Mouse (Mus musculus) midbrain, embryonic 15.5 days (tissue): ENCODE data around the gene Slc2a10. TPM values are rescaled to one million over a fixed set of nuclear protein-coding genes. Genes with fewer than 3 reads are reported as not detected.
"Not testable (repeated sequence)": the region's sequence is repeated elsewhere in the genome, so short reads cannot be mapped to it uniquely, and the experiment has no call there.

Source experiments
- ATAC-seq: fragments of 200-750 bp; cut with Nextera tagmentation; replicated peaks from 2 replicates; pipeline ENCODE4 v1.8.0; 2017; ENCODE audit warnings: moderate TSS enrichment
- H3K27ac ChIP-seq: fragments of 300-500 bp; sonication (generic); 2 replicates; pipeline ENCODE4 v1.5.1; 2015; ENCODE audit warnings: mild to moderate bottlenecking, inconsistent platforms
- H3K27me3 ChIP-seq: fragments of 300-500 bp; sonication (generic); replicated peaks from 2 replicates; pipeline ENCODE4 v1.6.1; 2015; ENCODE audit warnings: inconsistent platforms
- H3K36me3 ChIP-seq: fragments of 300-500 bp; sonication (generic); replicated peaks from 2 replicates; pipeline ENCODE4 v1.6.1; 2015; ENCODE audit warnings: inconsistent platforms
- H3K4me1 ChIP-seq: fragments of 300-500 bp; sonication (generic); 2 replicates; pipeline ENCODE4 v1.6.1; 2015; ENCODE audit warnings: inconsistent platforms
- H3K4me2 ChIP-seq: fragments of 300-500 bp; sonication (generic); 2 replicates; pipeline ENCODE4 v1.6.1; 2015; ENCODE audit warnings: inconsistent platforms, mild to moderate bottlenecking, moderate library complexity
- H3K4me3 ChIP-seq: fragments of 300-500 bp; sonication (generic); 2 replicates; pipeline ENCODE4 v1.5.1; 2015; ENCODE audit warnings: mild to moderate bottlenecking, inconsistent platforms
- H3K9ac ChIP-seq: fragments of 300-500 bp; sonication (generic); 2 replicates; pipeline ENCODE4 v1.6.1; 2015; ENCODE audit warnings: mild to moderate bottlenecking, inconsistent platforms
- H3K9me3 ChIP-seq: fragments of 300-500 bp; sonication (generic); 2 replicates; pipeline ENCODE4 v1.6.1; 2016; ENCODE audit warnings: inconsistent platforms
- WGBS: fragments of 180-500 bp; shearing (Covaris S2); methylation state at CpG from one replicate; pipeline ENCODE4 v1.1.7; 2015; ENCODE audit warnings: mixed read lengths; 5-methylcytosine and 5-hydroxymethylcytosine counted together
- polyA plus RNA-seq: library from polyadenylated mRNA; unstranded; fragments of >200 nt; fragmentation: Nextera tagmentation; extraction: Ambion mirVana; gene quantifications from 2 replicates; pipeline ENCODE4 v1.2.1, GENCODE M21; 2015

The Slc2a10 gene
- polyA plus RNA-seq, 1 experiment from 2014 or later = 1.6 TPM

DNA sequence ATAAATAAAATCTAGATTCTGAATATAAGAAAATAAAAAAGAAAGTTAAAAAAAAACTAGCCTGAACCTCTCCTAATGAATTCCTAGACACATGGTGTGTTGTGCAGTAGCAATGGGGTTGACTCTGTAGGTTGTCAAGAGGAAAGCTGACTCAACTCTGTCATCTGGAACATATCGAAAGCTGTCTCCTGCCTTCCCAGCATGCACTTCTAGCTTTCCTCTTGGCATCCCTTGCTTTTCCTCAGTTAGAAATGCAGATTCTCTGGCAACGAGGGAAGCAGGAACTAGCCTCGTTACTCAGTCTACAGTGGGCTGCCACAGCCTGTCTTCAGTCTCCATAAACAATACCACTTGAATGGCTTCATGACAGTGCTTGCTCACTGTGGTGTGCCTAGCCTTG is 17.8 kb upstream of the Slc2a10 start:
- no peak overlapping the region for H3K9ac ChIP-seq
- no peak overlapping the region for H3K27ac ChIP-seq
- no peaks in the 10 kb centered on the region for H3K27me3 ChIP-seq
- no peaks in the 10 kb centered on the region for H3K9me3 ChIP-seq
- no peak overlapping the region for H3K4me3 ChIP-seq
- peaks cover 9% of the 10 kb centered on the region for H3K4me1 ChIP-seq
- 69% methylated on average over 3 of the region's 3 CpGs for WGBS
- H3K36me3 ChIP-seq = peaks cover 18% of the 10 kb centered on the region; the same call in 1 of the 2 replicates
- no peak for ATAC-seq
- H3K4me2 ChIP-seq = no peak overlapping the region

DNA sequence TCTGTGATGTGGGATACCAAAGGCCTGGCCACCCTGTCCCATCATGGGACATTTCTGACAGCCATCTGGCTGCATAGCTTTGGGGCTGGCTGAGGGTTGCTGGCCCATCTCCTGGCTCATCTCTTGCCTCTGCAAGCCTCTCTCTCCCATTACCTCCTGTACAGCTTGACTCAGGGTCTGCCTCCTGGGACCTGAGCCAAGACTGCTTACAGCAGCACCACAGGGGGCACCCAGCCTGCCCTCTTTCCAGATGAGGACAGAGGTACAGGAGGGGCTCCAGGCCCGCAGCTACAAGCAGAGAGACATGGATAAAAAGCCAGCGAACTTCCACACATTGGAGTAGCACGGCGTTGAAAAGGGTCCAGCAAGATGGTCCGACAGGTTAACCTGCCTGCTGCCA is 17.2 kb upstream of the Slc2a10 start:
- H3K36me3 ChIP-seq = peaks cover 18% of the 10 kb centered on the region; the same call in 1 of the 2 replicates
- 72% methylated on average over 5 of the region's 5 CpGs for WGBS
- no peaks in the 10 kb centered on the region for H3K27me3 ChIP-seq
- H3K27ac ChIP-seq = no peak overlapping the region
- no peak overlapping the region for H3K9ac ChIP-seq
- H3K9me3 ChIP-seq = no peaks in the 10 kb centered on the region
- no peak overlapping the region for H3K4me3 ChIP-seq
- ATAC-seq = no peak
- peaks cover 9% of the 10 kb centered on the region for H3K4me1 ChIP-seq
- no peak overlapping the region for H3K4me2 ChIP-seq

DNA sequence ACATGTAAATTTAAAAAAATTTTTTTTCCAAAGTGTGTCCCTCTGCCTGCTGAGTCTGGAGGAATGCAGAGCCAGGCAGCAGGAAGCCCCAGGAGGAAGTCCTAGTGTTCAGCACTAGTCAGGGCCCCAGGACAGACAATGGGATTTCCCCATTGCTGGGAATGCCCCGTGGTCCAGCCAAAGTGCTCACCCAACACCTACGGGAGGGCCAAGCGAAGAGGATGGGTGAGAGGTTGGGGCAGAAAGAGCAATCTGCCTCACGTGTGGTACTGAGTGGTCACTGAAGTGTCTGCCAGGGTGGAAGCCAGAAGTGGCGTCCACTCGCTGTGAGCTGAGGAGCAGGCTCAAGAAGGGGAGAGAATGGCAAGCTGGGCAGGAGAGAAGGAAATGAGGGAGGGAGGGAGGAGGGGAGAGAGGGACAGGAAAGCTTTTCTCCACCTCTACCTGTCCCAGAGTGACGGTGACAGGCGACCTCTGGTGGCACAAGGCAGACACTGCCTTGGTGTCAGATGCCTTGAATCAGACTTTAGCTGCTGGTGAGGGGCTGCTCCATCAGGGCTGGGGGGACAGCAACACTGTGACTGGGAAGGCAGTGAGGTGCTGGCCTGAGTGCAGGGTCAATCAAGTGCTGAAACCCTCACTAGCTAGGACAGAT is 16.6 kb upstream of the Slc2a10 start:
- ATAC-seq = peak; percentile 62
- 27% methylated on average over 8 of the region's 8 CpGs for WGBS
- Histone ChIP-seq H3K9me3 (no peaks in the 10 kb centered on the region), H3K4me1 (peaks cover 12% of the 10 kb centered on the region), H3K27ac (no peak overlapping the region), H3K4me2 (no peak overlapping the region), H3K36me3 (peaks cover 18% of the 10 kb centered on the region; the same call in 1 of the 2 replicates), H3K27me3 (no peaks in the 10 kb centered on the region), H3K9ac (no peak overlapping the region), H3K4me3 (no peak overlapping the region)

DNA sequence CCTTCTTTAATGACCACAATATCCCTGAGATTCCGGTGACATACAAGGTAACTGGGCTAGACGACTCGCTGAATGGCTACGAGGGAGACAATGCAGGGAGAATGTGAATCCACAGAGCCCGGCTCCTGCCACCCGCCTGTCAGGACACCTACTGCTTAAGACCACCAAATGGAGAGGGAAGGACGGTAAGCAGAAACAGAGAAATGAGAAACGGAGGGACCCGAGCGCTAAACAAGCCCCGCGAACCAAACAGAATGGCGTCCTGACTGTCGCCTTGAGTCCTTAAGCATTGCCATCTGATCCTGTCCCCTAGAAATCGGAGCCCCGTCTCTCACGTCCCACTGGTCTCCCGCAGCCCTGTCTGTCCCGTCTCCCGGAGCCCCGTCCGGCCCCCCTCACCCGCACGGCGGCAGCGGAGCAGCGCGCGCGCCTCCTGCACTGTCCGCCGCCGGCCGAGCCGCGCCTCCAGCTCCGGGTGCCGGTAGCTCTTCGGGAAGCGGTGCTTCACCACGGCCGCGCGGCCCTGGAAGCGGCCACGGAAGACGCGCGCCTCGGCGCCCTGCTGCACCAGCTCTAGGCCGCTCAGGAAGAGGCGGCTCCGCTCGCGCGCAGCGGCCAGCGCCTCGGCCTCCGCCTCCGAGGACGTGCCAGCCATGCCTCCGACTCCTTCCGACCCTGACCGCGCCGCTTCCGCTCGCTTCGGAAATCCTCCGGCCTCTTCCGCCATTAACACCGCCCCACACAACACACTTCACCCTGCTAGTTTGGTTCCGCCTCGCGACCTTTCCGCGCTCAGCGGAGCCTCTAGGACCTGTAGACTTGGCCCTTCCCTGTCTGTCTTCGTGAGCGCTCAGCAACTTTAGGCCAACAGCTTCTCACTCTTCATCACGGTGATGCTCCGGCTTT is 10.7 kb upstream of the Slc2a10 start, which contains the start of gene Trp53rka:
Gene Trp53rka, minus strand, starts transcription at position 677 of the 906 bp plus-strand sequence.
- peaks cover 18% of the 10 kb centered on the region; the same call in 1 of the 2 replicates for H3K36me3 ChIP-seq
- H3K4me1 ChIP-seq = peaks cover 20% of the 10 kb centered on the region
- H3K9ac ChIP-seq = peak within 1 kb of the TSS; percentile 83
- H3K9me3 ChIP-seq = no peaks in the 10 kb centered on the region
- H3K27ac ChIP-seq = peak within 1 kb of the TSS; percentile 88
- no peaks in the 10 kb centered on the region for H3K27me3 ChIP-seq
- ATAC-seq = peak; percentile 90
- H3K4me3 ChIP-seq = peak within 1 kb of the TSS; percentile 84
- WGBS = under 1% methylated on average over 76 of the region's 84 CpGs
- peak within 1 kb of the TSS; percentile 68 for H3K4me2 ChIP-seq

DNA sequence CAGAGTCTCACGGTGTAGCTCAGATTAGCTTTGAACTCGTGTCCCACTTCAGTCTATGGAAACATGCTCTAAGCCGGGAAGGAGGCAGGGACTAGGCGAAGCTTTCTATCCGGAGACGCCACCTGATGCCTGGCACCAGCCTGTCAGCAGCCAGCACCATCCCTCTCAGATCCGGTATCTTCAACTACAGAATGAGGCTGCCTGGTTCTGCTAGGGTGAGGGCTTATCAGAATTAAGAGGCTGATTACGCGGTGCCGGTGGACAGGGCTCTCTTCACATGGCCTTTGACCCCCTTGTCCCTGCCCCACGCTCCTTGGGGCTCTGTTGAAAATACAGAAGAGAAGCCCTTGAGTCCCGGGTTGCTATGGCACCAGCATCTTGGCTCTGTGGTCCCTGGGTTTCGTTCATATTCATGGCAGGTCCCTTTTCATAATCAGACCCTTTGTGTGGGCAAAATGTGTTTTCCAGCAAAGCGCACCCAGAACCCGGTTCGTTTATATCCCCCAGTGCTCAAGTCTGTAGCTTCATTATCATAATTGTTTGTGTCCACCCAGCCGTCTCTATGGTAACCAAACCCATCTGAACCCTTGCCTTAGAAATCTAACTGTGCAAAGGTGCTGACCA is 9.9 kb upstream of the Slc2a10 start:
- H3K9me3 ChIP-seq = no peaks in the 10 kb centered on the region
- WGBS = 4% methylated on average over 17 of the region's 17 CpGs
- H3K9ac ChIP-seq = peak overlapping the region; percentile 83
- ATAC-seq = peak; percentile 59
- peaks cover 18% of the 10 kb centered on the region; the same call in 1 of the 2 replicates for H3K36me3 ChIP-seq
- H3K4me1 ChIP-seq = peaks cover 20% of the 10 kb centered on the region
- H3K27me3 ChIP-seq = no peaks in the 10 kb centered on the region
- H3K4me3 ChIP-seq = peak overlapping the region; percentile 84
- peak overlapping the region; percentile 88 for H3K27ac ChIP-seq
- H3K4me2 ChIP-seq = peak overlapping the region; percentile 68

DNA sequence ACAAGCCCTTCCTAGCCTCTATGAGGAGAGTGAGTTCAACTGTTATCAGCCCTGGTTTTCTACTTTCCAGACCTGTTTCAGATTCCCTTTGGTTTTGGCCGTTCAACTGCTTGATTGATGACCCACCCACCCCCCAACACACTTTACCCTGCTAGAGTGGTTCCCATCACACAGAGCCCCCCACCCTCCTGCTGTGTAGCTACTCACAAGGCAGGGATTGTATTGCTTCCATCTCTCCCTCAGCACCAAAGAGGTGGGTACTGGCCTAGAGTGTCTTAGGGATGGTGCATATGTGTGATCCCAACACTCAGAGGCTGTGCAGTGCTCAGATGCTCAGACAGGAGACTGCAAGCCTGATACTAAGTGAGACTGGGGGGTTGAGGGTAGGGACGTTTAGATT is 9.1 kb upstream of the Slc2a10 start:
- peak overlapping the region; percentile 88 for H3K27ac ChIP-seq
- H3K36me3 ChIP-seq = peaks cover 10% of the 10 kb centered on the region; the same call in 1 of the 2 replicates
- H3K4me2 ChIP-seq = peak overlapping the region; percentile 68; the same call in 1 of the 2 replicates
- no peak overlapping the region for H3K4me3 ChIP-seq
- no peak overlapping the region for H3K9ac ChIP-seq
- ATAC-seq = no peak
- H3K27me3 ChIP-seq = no peaks in the 10 kb centered on the region
- no peaks in the 10 kb centered on the region for H3K9me3 ChIP-seq
- 42% methylated on average over 2 of the region's 2 CpGs for WGBS
- H3K4me1 ChIP-seq = peaks cover 20% of the 10 kb centered on the region

DNA sequence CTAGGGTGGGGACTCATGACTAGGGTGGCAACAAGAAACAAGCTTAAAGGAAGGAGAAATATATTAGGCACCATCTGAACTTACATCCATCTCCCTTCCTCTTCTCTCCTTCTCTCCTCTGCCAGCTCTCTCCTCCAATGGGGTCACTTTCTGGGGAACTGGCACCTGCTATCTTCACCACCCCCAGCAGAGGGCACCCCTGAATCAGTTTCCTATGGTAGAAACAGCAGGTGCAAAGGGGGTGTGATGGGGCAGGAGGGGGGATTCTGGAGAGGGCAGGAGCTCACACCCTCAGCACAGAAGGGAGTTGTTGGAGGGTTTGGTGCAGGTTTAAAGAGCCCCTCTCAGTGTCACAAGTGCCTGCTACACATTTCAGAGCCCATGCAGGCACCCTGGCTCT is 7.3 kb upstream of the Slc2a10 start:
- no peaks in the 10 kb centered on the region for H3K9me3 ChIP-seq
- no peak overlapping the region for H3K9ac ChIP-seq
- no peaks in the 10 kb centered on the region for H3K27me3 ChIP-seq
- peaks cover 20% of the 10 kb centered on the region for H3K4me1 ChIP-seq
- no peak overlapping the region for H3K27ac ChIP-seq
- ATAC-seq = no peak
- H3K36me3 ChIP-seq = no peaks in the 10 kb centered on the region
- no peak overlapping the region for H3K4me3 ChIP-seq
- no peak overlapping the region for H3K4me2 ChIP-seq

DNA sequence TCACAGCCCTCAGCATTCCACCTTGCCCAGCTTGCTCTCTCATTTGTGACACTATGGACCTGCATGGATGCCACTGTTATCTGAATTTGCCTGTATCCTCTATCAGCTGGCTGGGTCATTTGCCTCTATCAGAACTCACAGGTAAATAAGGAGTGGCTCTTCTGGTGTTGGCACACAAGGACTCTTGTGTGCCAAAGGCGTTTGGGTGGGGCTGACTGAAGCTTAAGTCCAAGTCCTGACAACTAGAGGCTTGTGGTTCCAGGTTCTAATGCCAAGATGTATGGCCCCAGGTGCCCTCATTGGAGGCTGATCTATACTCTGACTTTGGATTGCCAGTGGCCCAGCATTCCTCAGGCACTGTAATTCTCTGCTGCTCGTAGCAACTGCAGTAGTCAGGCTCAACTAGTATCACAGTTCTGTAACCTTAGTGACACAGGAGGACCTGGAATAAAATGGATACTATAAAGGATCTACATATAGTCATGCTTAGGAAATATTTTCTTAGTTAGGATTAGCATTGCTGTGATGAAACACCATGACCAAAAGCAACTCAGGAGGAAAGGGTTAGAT is 5.8 kb upstream of the Slc2a10 start:
- H3K27me3 ChIP-seq = no peaks in the 10 kb centered on the region
- H3K9ac ChIP-seq = no peak overlapping the region
- H3K36me3 ChIP-seq = no peaks in the 10 kb centered on the region
- H3K4me1 ChIP-seq = peaks cover 13% of the 10 kb centered on the region
- H3K27ac ChIP-seq = no peak overlapping the region
- no peak overlapping the region for H3K4me3 ChIP-seq
- 76% methylated on average over 2 of the region's 2 CpGs for WGBS
- no peak overlapping the region for H3K4me2 ChIP-seq
- ATAC-seq = no peak
- no peaks in the 10 kb centered on the region for H3K9me3 ChIP-seq

DNA sequence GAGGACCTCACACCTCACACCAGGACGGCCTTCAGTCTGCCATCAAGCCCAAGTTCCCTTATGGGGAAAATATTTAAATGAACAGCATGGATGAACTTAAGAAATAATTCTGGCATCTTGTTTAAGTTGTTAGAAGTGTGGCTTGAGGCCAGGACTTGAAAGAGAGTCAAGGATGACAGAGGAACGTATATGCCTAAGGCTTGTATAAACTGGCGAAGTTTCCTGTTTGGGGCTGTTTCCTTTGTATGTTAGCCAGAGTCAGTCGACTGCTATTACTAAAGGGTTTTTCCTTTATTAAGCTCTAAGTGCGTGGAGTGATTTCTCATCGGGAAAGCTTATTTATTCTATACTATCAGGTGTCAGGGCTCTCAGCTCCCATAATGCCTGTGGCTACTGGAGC is 4.8 kb upstream of the Slc2a10 start:
- H3K27ac ChIP-seq = no peak overlapping the region
- no peaks in the 10 kb centered on the region for H3K9me3 ChIP-seq
- no peaks in the 10 kb centered on the region for H3K36me3 ChIP-seq
- WGBS = 82% methylated on average over 6 of the region's 6 CpGs
- no peaks in the 10 kb centered on the region for H3K27me3 ChIP-seq
- no peak for ATAC-seq
- H3K4me3 ChIP-seq = no peak overlapping the region
- no peak overlapping the region for H3K9ac ChIP-seq
- H3K4me2 ChIP-seq = no peak overlapping the region
- H3K4me1 ChIP-seq = peaks cover 17% of the 10 kb centered on the region

DNA sequence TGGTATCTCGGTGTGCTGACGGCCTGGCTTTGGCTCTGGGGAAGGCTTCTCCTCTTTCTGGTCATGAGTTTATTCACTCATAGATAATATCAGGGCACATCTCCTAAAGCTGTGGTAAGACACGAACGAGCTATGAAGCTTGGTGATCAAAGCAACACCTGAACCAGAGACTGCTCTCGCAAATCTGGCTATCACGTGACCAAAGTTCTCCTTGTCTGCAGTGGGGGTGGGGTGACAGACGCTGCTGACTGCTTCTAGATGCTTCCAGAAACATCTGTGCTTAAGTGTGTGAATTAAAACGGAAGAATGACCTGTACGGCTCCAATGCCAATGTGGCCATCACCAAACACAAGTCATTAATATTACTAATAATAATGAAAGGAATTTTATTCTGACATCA is 6.1 kb downstream of the Slc2a10 start:
- Histone ChIP-seq H3K27ac (no peak overlapping the region), H3K4me3 (no peak overlapping the region), H3K4me2 (no peak overlapping the region), H3K9ac (no peak overlapping the region), H3K4me1 (peaks cover 9% of the 10 kb centered on the region; the same call in 1 of the 2 replicates), H3K27me3 (no peaks in the 10 kb centered on the region), H3K9me3 (no peaks in the 10 kb centered on the region), H3K36me3 (no peaks in the 10 kb centered on the region)
- no peak for ATAC-seq
- WGBS = 83% methylated on average over 9 of the region's 9 CpGs

DNA sequence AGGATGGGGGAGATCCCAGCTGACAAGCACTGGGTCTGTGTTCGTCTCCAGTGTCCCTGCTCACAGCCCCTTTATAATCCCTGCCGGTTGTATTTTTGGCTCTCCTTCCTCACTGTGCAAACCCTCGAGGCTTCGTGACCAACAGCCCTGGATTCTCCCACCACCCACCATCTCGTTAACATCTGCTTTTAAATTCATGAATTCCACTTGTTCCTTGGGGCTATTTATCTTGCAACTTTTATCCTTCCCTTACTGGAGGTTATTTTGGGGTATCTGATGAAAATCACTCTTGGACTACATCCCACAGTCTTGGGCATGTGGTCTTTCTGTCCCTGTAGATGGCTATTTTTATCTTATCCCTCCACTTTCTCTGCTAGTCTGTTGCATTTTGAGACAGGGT is 6.9 kb downstream of the Slc2a10 start:
- WGBS = 39% methylated on average over 5 of the region's 5 CpGs
- no peak overlapping the region for H3K27ac ChIP-seq
- no peak overlapping the region for H3K9ac ChIP-seq
- H3K4me1 ChIP-seq = peaks cover 9% of the 10 kb centered on the region; the same call in 1 of the 2 replicates
- no peak overlapping the region for H3K4me3 ChIP-seq
- H3K36me3 ChIP-seq = no peaks in the 10 kb centered on the region
- no peaks in the 10 kb centered on the region for H3K27me3 ChIP-seq
- H3K4me2 ChIP-seq = no peak overlapping the region
- ATAC-seq = no peak
- no peaks in the 10 kb centered on the region for H3K9me3 ChIP-seq

DNA sequence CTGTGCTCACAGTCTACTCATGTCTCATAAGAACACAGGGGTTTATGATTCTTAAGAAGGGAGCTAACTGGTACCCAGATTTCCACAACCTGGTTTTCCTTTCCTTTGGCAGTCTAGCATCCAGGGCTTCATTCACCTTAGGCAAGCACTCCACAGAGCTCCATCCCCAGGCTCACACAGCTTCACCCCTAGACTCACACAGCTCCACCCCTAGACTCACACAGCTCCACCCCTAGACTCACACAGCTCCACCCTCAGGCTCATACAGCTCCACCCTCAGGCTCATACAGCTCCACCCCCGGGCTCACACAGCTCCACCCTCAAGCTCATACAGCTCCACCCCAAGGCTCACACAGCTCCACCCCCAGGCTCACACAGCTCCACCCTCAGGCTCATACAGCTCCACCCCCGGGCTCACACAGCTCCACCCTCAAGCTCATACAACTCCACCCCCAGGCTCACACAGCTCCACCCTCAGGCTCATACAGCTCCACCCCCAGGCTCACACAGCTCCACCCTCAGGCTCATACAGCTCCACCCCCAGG is 7.4 kb downstream of the Slc2a10 start:
- H3K4me3 ChIP-seq, ATAC-seq, H3K9me3 ChIP-seq, H3K9ac ChIP-seq, H3K27ac ChIP-seq, H3K4me1 ChIP-seq, H3K36me3 ChIP-seq, H3K4me2 ChIP-seq, H3K27me3 ChIP-seq: not testable (repeated sequence)
- WGBS = 83% methylated on average over 2 of the region's 2 CpGs
